Mouse (Mus musculus) embryo, embryonic 11.5 days (tissue): Measurements from ENCODE around the gene Tpmt.

Source experiments
- DNase-seq: peaks from one replicate; pipeline ENCODE4 v3.0.0-alpha.2; 2012; ENCODE audit warnings: low read depth, low spot score

Gene Tpmt

DNA sequence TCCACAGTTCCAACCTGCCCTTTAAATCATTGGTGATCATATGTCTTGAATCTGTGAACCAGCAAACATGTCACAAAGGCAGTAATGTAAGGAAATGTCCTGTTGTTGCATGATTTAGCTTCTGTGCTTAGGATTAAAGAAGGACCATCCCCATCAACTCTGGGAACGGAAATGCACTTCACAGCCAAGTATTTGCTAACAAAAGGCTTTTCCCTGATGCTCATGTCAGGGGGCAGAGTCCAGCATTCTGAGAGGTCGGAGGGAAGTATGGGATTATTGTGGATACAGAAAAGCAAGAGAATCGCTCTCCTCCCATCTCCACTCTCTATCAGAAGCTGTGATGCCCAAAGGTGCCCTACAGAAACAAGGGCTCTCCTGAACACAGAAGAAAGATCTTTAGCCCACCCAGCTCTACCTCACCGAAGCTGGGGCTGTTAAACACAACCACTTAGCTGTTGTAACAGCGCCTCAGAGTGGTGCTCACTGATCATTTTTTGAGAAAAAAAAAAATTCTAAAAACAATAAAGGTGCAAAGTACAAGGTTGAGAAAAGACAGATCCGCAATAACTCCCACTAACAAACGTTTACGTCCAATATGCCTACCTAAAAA, 2.4 kb downstream of the Tpmt start:
- DNase-seq, result no peak

DNA sequence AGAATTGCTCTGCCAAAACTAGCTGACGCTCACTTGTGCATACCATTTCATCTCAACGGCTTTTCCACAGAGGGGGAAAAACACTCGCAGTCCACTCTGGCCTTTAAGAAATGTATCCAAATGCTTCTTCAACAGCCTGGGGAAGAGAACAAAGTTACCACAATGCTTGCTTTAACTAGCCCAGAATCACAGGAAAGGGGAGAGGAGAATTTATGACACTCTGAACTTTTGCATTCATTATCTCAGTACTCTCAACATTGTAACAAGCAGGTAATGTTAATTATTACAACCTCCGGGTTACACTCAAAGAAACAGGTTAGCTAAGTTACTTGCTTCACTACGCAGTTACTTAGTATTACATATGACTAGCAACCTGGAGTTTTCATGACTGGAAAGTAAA, 4.5 kb downstream of the Tpmt start:
- DNase-seq, result no peak

DNA sequence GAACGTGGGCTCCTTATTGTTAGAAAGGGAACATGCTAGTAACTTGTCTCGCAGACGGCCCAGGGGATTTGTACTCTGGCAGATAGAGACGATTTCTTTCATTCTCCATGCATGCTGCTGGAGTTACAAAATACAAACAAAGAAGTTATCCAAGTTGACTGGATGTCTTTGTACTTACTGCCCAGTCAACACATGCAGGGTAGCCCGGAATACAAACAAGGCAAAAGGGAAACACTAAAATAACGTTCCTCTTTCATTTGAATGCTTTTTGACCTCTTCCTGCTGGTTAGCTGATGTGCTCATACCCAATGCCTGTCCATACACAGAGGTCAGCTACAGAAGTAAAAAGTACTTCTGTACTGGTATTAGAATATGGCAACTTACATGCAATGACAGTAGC, 6.6 kb downstream of the Tpmt start:
- DNase-seq, result no peak

DNA sequence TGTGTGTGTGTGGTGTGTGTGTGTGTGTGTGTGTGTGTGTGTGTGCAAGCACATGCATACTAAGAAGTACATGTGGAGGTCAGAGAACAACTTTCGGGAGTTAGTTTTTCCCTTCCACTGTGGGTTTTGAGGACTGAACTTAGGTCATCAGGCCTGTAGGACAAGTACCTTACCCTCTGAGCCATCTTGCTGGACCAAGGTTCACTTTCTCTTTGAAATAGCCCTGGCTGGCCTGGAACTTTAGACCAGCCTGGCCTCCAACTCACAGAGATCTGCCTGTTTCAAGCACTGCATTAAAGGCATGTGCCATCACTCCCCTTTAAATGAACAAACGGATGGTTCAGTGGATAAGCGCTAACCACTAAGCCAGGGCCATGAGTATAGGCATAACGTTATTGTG, 10.9 kb downstream of the Tpmt start:
- DNase-seq, result no peak

DNA sequence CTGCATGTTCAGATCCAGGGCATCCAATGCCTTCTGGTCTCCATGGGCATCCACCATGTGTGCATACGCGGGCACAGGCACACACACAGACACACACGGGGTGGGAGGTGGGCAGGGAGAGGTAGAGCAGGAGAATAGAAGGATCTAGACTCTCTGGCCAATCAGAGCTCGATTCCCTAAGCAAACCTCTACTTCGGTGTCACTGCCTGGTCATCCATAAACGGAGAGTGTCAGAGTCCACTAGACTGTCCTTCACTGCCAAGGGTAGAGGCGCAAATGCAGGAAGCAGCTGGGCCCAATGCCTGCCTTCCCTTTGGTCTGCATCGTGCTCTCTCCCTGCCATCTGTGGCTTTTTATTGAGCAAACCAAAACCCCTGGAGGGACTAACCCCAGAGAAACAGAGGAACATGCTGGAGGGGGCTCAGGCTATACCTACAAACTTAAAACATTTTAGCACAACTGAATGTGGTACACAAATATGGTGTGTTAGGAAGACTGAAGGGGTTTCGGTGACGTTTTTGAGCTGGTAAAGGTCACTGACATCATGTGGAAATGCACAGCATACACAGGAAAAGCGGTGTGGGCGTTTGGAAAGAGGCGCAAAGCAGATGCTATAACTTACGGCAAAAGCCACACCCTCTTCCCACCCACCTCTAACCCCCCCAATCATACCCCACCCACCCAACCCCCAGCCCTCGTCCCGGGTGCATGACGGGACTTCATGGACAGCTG, 14.0 kb downstream of the Tpmt start:
- no peak for DNase-seq

DNA sequence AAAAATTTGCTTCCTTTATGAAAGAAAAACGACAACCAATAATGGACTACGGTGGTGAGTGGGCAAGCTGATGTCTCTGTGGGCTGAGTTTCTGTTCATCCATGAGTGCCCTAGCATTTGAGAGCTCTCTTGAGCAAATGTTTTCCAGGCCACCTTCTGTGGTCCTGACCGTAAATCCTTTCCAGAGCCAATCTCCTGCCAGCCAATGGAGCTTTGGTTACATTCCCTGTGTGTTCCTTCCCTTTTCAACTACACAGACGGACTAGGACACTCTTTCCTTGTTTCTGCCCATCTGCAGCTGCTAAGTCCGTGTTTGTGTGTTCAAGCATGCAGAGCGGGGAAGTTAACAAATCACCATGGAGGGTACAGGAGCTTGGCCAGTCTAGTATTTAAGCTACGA, 23.7 kb downstream of the Tpmt start:
- no peak for DNase-seq

DNA sequence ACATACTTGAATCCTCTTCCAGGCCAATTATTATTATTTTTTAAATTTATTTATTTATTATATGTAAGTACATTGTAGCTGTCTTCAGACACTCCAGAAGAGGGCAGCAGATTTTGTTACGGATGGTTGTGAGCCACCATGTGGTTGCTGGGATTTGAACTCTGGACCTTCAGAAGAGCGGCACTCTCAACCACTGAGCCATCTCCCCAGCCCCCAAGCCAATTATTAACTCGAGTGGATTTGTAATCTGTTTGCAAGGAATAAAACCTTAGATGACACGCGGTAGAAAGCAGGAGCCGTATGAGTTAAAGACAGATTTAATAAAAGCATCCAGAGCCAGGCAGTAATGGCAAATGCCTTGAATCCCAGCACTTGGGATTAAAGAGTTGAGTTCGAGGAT, 24.8 kb downstream of the Tpmt start:
- no peak for DNase-seq

DNA sequence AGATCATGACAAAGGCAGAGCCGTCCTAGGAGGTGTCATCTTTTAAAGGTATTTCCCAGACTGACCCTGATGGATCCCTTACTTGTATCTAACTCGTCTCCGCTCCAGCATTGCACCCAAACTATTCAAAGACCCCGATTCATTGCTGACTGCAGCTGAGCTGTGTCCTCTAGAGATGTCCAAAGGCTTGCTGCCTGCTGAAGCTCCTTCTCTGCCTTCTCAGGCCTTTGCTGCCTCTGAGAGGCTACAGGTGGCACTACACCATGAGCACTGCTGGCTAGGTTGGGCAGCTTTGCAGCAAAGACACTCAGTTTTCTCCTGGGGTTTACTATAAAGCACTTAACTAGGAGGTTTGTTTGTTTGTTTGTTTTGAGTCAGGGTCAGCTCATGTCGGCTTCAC, 27.3 kb downstream of the Tpmt start:
- DNase-seq, result peak; percentile 23

DNA sequence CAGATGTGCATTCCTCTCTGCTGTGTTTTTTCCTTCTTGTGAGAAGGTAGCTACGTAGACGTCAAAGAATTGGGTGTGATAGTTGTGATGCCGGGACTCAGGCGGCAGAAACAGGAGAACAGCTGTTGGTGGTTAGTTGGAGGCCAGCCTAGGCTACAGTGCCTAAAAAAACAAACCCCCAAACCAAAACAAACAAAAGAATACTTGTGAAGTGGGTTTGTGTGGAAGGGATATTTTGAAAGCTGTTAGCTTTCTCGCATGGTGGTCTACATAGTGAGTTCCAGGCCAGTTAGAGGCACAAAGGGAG, 29.4 kb downstream of the Tpmt start:
- no peak for DNase-seq

DNA sequence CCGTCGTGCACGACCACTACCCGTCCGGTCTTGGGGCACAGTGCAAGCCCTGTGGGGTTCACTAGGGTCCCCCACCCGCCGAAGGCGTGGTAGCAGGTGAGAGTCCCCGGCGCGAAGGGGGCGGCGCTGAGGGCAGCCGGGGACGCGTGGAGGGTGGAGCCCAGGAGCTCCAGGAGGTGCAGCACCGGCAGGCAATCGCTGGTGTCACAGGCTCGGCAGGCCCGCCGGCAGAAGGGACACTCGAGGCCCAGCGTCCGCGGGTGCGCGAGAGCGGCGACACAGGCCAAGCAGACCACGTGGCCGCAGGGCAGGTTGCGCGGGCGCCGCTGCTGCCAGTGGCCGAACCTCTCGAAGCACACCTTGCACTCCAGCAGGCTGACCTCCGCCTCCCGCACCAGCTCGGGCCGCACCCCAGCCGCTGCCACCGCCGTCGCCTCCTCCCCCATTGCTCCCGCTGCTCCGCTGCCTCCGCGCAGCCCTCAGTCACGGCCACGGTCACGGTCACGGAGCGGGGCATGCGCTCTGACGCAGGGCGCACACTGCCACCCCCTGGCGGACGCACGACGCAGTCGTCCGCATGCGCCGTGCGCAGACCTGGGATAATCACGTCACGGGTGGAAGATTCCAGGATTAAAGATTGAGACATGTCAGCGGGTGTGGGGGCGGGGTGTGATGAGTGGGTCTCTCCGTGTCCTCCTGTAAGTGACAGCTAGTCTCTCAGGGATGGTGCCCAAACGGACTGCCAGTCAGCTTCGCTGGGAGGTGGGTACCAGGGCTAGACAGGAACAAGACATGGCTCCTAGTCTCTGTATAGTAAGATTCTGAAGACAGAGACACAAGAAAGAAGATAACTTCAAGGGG, 30.0 kb downstream of the Tpmt start, which contains the start of gene Nhlrc1:
Gene Nhlrc1 (minus strand): TSS at position 517 of the 861 bp plus-strand sequence.
- peak; percentile 62 for DNase-seq

DNA sequence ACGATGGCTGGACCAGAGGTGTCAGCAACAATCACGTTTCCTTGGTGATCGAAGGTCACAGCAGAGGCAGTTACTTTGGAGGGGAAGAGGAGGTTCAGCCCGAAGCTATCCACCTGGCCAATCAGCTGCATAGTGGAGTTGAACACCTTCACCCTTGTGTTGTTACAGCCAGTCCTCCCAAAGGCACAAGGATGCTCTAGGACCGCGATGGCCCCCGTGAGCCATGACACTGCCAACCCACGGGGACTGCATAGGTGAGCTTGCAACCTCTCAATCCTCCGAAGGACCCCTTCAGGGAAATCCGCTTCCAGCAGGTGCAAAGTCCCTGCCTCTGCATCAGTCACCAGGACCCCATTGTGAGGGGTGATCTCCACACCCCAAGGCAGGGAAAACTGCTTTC, 30.8 kb downstream of the Tpmt start:
- no peak for DNase-seq

DNA sequence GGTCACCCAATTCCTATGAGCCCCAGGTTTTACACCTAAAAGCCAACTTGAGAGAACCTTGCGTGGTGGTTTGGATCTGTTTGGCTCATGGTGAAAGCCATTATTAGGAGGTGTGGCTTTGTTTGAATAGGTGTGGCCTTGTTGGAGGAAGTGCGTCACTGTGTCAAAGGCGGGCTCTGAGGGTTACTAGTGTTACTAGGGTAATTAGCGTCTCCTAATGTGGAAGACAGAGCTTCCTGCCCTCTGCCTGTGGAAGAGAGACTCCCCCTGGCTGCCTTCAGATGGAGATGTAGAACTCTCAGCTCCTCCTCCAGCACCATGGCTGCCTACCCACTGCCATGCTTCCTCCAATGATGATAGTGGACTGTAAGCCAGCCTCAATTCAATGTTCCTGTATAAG, 42.9 kb downstream of the Tpmt start:
- no peak for DNase-seq

DNA sequence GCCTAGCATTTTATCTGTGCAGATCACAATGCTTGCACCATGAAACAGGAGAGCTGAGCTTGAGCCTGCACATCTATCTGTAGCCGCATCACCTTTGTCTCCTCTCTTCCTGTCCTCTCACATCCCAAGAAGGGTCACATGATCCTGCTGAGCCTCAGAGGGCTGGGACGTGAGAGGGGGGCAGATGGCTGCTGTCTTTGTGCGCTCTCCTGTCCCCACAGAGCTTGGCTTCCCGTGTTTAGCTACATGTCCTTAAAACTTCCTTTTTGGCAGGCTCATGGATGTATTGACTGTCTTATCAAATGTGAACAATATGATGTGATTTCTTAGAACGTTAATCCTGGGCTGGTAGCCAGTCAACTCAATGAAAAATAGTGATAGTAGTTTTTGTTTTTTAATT, 45.0 kb downstream of the Tpmt start:
- DNase-seq, result no peak

DNA sequence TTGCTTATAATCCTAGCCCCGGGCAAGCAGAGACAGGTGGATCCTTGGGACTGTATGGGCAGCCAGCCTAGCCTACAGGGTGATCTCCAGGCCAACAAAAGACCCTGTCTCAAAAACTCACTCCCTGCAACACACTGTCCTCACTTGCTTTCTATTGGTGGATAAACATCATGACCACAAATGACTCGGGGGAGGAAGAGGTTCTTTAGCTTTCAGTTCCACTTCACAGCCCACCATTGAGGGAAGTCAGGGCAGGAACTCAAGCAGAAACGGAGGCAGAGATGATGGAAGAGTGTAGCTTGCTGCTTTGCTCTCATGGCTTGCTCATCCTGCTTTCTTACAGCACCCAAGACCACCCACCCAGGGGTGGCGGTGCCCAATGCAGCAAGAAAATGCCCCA, 47.2 kb downstream of the Tpmt start:
- no peak for DNase-seq

DNA sequence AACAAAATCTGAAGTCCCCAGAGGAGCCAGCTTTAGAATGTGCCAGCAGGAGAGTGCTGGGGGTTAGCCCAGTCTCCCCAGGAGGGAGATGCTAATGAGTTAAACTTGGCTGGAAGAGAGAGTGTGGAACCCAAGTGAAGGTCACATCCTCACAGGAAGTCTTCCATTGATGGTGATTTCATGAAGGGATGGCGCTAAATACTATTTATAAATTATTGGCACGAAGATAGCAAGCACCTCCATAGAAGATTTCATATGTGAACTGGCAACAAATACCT, 51.3 kb downstream of the Tpmt start:
- DNase-seq, result no peak

DNA sequence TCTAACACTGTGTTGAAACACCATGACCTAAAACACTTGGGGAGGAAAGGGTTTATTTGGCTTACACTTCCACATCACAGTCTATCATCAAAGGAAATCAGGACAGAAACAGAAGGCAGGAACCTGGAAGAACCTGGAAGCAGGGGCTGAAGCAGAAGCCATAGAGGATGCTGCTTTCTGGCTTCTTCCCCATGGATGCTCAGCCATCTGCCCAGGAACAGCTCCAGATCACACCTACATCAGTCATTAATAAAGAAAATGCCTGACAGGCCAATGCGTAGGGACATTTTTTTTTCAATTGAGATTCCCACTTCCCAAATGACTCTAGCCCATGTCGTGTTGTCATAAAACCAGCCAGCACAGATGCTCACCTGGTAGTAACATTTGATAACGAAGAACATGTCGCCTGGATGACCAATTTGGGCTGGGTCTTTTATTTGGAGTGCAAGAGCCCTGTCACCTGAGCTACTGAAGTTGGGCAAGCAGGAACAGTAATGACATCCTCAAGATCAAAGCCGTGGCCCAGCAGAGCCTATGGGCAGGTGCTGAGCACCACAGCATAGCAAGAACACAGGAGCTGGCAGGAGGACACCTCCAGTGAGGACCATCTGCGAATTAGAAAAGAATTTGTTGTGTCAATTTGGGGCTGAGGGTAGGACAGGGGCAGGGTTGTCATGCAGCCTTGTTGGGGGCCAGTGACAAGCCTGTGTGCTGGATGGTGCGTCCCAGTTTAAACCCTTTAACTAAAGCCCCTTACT, 51.8 kb downstream of the Tpmt start:
- no peak for DNase-seq

DNA sequence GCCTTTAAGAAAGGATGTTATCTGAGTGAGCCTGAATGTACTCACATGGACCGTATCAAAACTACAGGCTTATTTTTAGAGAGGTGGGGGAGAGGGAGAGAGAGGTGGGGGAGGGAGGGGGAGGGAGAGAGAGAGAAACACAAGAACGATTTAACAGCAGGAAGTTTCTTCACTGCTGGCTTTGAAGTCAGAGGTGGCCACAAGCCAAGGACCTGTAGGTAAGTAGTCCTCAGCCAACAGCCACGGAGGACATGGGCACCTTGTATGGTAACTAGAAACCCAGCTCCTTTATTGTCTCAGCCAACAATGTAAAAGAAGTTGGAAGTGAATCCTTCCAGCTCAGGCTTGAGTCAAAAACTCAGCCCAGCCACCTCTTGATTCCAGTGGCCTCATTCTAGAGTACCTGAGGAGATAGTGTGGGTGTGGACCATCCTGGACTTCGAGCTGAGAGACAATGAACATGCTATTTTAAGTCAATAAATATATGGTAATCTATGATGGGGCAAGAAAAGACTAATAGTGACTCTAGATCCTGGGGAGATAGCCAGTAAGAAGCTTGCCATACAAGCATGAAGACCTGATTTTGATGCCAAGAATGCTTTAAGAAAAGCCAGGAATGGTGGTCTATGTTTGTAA, 54.0 kb downstream of the Tpmt start:
- no peak for DNase-seq

DNA sequence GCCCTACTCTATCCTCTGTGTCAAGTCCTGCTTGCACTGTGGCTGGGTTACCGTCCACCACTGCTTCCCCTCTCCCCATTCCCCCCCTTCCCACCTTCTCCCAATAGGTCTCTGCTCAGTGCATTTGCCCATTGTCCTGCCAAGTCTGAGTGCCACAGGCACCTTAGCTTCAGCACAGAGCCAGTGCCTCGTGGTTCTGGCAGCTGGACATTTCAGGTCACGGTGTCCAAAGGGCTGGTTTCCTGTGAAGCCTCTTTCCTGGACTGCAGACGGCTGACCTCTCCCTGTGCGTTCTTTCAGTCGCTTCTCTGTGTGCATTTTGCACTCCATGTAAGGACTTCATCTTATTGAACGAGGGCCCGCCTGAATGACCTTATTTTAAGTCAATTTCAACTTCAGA, 56.6 kb downstream of the Tpmt start:
- DNase-seq, result no peak

DNA sequence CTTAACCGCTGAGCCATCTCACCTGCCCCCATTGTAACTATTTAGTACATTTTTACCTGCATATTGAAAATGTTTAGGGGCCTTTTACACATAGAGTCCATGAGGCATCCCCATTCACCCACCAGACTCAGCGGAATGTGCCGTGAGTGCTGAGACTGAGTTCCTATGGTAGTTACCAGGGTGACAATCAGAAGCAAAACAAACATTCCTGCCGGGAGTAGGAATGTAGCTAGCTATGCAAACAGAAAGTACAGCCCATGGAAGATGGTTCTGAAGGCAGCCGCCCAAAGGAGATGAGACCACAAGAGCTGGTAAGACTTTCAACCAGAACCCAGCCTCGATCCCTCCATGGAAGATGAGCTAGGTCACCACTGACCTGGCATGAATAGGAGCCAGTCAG, 58.3 kb downstream of the Tpmt start:
- no peak for DNase-seq

DNA sequence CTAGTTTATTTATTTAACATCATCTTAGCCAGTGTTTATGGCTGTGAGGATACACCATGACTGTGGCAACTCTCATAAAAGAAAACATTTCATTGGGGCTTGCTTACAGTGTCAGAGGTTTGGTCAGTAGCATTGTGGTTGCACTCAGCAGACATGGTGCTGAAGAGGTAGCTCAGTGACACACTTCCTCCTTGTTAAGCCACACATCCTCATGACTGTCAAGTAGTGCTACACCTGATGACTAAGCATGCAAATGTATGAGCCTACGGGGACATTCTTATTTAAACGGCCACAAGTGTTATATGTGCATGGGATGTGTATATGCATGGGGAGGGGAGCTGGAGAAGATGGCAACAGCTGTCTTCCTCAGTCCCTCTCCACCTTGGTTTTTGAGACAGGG, 60.7 kb downstream of the Tpmt start:
- DNase-seq, result no peak

DNA sequence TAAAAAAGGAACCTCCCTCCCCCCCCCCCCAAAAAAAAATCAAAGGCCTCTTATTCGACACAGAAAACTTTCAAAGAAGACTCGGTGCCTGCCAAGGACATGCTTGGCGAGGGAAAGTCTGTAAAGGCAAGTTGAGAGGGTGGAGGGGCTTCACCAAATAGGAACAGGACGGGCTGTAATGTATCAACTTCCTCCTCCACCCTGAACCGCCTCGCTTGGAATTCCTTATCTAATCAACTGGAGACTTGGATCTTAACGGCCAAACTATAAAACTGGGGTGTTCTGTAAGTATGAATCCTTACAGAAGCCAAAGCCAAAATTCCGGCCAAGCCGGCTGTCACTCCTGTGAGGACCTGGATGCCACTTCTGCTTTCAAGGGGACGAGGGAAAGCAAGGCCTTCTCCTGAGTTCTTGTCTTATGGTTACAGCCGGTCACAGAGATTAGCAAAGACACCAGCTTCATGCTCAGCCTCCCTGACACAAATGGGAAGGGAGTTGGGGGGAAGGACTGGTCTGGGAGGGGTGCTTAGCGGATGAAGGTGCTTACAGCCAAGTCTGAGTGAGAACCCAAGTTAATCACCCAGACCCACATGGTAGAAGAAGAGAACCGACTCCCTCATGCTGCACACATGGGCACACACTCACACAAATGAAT, 64.6 kb downstream of the Tpmt start:
- no peak for DNase-seq
